Mouse (Mus musculus) intestine, postnatal 0 days (tissue): ENCODE data around the gene Utp15. TPM values are rescaled to one million over a fixed set of nuclear protein-coding genes. Genes with fewer than 3 reads are reported as not detected.

ENCODE experiments used
- ATAC-seq: fragments of 200-750 bp; cut with Nextera tagmentation; 2 replicates; pipeline ENCODE4 v1.8.0; 2017; ENCODE audit warnings: mild to moderate bottlenecking, moderate TSS enrichment, moderate library complexity
- H3K27ac ChIP-seq: fragments of 300-500 bp; sonication (generic); 2 replicates; pipeline ENCODE4 v1.5.1; 2014; ENCODE audit warnings: mild to moderate bottlenecking, low read depth, low read length, moderate library complexity
- H3K27me3 ChIP-seq: fragments of 300-500 bp; sonication (generic); replicated peaks from 2 replicates; pipeline ENCODE4 v1.6.1; 2014; ENCODE audit warnings: low read length, mixed read lengths; ENCODE audit not compliant: control insufficient read depth, insufficient read depth
- H3K36me3 ChIP-seq: fragments of 300-500 bp; sonication (generic); 2 replicates; pipeline ENCODE4 v1.6.1; 2014; ENCODE audit warnings: mild to moderate bottlenecking, moderate library complexity; ENCODE audit not compliant: control insufficient read depth, insufficient read depth
- H3K4me1 ChIP-seq: fragments of 300-500 bp; sonication (generic); replicated peaks from 2 replicates; pipeline ENCODE4 v1.6.1; 2014; ENCODE audit warnings: antibody characterized with exemption, low read length, mixed read lengths; ENCODE audit not compliant: control insufficient read depth, insufficient read depth
- H3K4me2 ChIP-seq: fragments of 300-500 bp; sonication (generic); replicated peaks from 2 replicates; pipeline ENCODE4 v1.6.1; 2014; ENCODE audit warnings: low read depth, mild to moderate bottlenecking, moderate library complexity
- H3K4me3 ChIP-seq: fragments of 300-500 bp; sonication (generic); 2 replicates; pipeline ENCODE4 v1.5.1; 2014; ENCODE audit warnings: low read depth, low read length
- H3K9ac ChIP-seq: fragments of 300-500 bp; sonication (generic); 2 replicates; pipeline ENCODE4 v1.6.1; 2014; ENCODE audit warnings: mild to moderate bottlenecking, low read depth, low read length
- H3K9me3 ChIP-seq: fragments of 300-500 bp; sonication (generic); 2 replicates; pipeline ENCODE4 v1.6.1; 2016; ENCODE audit warnings: mixed run types; ENCODE audit not compliant: control insufficient read depth
- CTCF ChIP-seq: sonication (generic); IDR thresholded peaks from 2 replicates; pipeline ENCODE4 v1.5.1; 2016; ENCODE audit warnings: low read depth, mild to moderate bottlenecking, control low read depth, antibody characterized with exemption, moderate library complexity
- whole genome bisulfite sequencing: fragments of 180-500 bp; shearing (Covaris S2); extraction: QIAGEN DNeasy Blood & Tissue Kit; methylation state at CpG from one replicate; pipeline ENCODE4 v1.1.7; 2014; 5-methylcytosine and 5-hydroxymethylcytosine counted together
- polyA plus RNA-seq: library from polyadenylated mRNA; unstranded; fragments of >200 nt; fragmentation: Nextera tagmentation; extraction: Ambion mirVana; gene quantifications from 2 replicates; pipeline ENCODE4 v1.2.1, GENCODE M21; 2015

Gene Utp15
- polyA plus RNA-seq, 1 experiment from 2014 or later: 9.3 TPM

- Histone ChIP-seq H3K36me3 (no peaks in the 10 kb centered on the region), H3K27me3 (no peaks in the 10 kb centered on the region), H3K4me3 (peak overlapping the region; percentile 69), H3K4me1 (no peaks in the 10 kb centered on the region), H3K9ac (peak overlapping the region; percentile 67), H3K4me2 (peak overlapping the region; percentile 93), H3K9me3 (no peaks in the 10 kb centered on the region), H3K27ac (peak overlapping the region; percentile 82)
- no peak for ATAC-seq
- WGBS: 1% methylated on average over 13 of the region's 13 CpGs
- TF ChIP-seq CTCF: no peak
These were observed 56.3 kb downstream of the Utp15 start for GRCm38 (mm10) chr13:98206546-98206870.

- Histone ChIP-seq H3K36me3 (no peaks in the 10 kb centered on the region), H3K9me3 (no peaks in the 10 kb centered on the region)
These were observed 56.9 kb downstream of the Utp15 start, which contains the start of gene Arhgef28 for GRCm38 (mm10) chr13:98205771-98206545. Gene Arhgef28, minus strand, starts transcription at chr13:98206439.

GRCm38 (mm10) chr13:98205111-98205510, 57.7 kb downstream of the Utp15 start:
- WGBS: 16% methylated on average over 8 of the region's 8 CpGs
- no peak for ATAC-seq
- Histone ChIP-seq H3K9me3 (no peaks in the 10 kb centered on the region), H3K9ac (peak overlapping the region; percentile 67; the same call in 1 of the 2 replicates), H3K36me3 (no peaks in the 10 kb centered on the region), H3K4me2 (peak overlapping the region; percentile 93), H3K4me1 (no peaks in the 10 kb centered on the region), H3K27me3 (no peaks in the 10 kb centered on the region), H3K4me3 (peak overlapping the region; percentile 69), H3K27ac (peak overlapping the region; percentile 82; the same call in 1 of the 2 replicates)
- TF ChIP-seq CTCF: no peak

More at GRCm38 (mm10) chr13:98205771-98206545, 56.9 kb downstream of the Utp15 start, which contains the start of gene Arhgef28:
- Histone ChIP-seq H3K27me3 (no peaks in the 10 kb centered on the region), H3K9ac (peak within 1 kb of the TSS; percentile 67), H3K27ac (peak within 1 kb of the TSS; percentile 82), H3K4me2 (peak within 1 kb of the TSS; percentile 93), H3K4me3 (peak within 1 kb of the TSS; percentile 69), H3K4me1 (no peaks in the 10 kb centered on the region)
- ATAC-seq: peak; percentile 83
- 0% methylated on average over 65 of the region's 76 CpGs for WGBS
- peak; percentile 75 for TF ChIP-seq CTCF

GRCm38 (mm10) chr13:98204371-98204770, 58.5 kb downstream of the Utp15 start:
- 39% methylated on average over 8 of the region's 8 CpGs for WGBS
- H3K27me3 ChIP-seq: no peaks in the 10 kb centered on the region
- H3K36me3 ChIP-seq: no peaks in the 10 kb centered on the region
- H3K4me1 ChIP-seq: no peaks in the 10 kb centered on the region
- no peak overlapping the region for H3K4me3 ChIP-seq
- H3K27ac ChIP-seq: 0 out of 2 replicates have a peak overlapping the region, but pooled peaks have one; percentile 1
- no peak overlapping the region for H3K9ac ChIP-seq
- no peak for ATAC-seq
- H3K9me3 ChIP-seq: no peaks in the 10 kb centered on the region
- TF ChIP-seq CTCF: no peak
- H3K4me2 ChIP-seq: peak overlapping the region; percentile 93

GRCm38 (mm10) chr13:98201436-98201835, 61.4 kb downstream of the Utp15 start:
- WGBS: 39% methylated on average over 9 of the region's 9 CpGs
- peak overlapping the region; percentile 22; the same call in 1 of the 2 replicates for H3K27ac ChIP-seq
- H3K9ac ChIP-seq: no peak overlapping the region

More at GRCm38 (mm10) chr13:98201436-98201835, 61.4 kb downstream of the Utp15 start:
- no peaks in the 10 kb centered on the region for H3K4me1 ChIP-seq
- no peak for TF ChIP-seq CTCF
- H3K27me3 ChIP-seq: no peaks in the 10 kb centered on the region
- peak overlapping the region; percentile 41; the same call in 1 of the 2 replicates for H3K4me2 ChIP-seq
- no peaks in the 10 kb centered on the region for H3K36me3 ChIP-seq
- H3K4me3 ChIP-seq: no peak overlapping the region
- H3K9me3 ChIP-seq: no peaks in the 10 kb centered on the region
- ATAC-seq: peak; percentile 19; the same call in 1 of the 2 replicates

Other genes with a start within 250 kb of the Utp15 start
- gene Arhgef28, start 56.6 kb downstream of the Utp15 start, polyA plus RNA-seq: 13.8 and 15.1 TPM in 2 replicates
- 18.9 and 19.3 TPM in 2 replicates for gene Ankra2, start within 50 bp of the Utp15 start, polyA plus RNA-seq
- not detected in 2 replicates for gene Gm21976, start 16.8 kb upstream of the Utp15 start, polyA plus RNA-seq
- 471 and 494 TPM in 2 replicates for gene Btf3, start 54.0 kb upstream of the Utp15 start, polyA plus RNA-seq
- gene Foxd1, start 91.2 kb upstream of the Utp15 start, polyA plus RNA-seq: not detected in 2 replicates
- 1.9 and 2.4 TPM in 2 replicates for gene Gm10320, start 229.0 kb upstream of the Utp15 start, polyA plus RNA-seq